In the genomic region with DNA sequence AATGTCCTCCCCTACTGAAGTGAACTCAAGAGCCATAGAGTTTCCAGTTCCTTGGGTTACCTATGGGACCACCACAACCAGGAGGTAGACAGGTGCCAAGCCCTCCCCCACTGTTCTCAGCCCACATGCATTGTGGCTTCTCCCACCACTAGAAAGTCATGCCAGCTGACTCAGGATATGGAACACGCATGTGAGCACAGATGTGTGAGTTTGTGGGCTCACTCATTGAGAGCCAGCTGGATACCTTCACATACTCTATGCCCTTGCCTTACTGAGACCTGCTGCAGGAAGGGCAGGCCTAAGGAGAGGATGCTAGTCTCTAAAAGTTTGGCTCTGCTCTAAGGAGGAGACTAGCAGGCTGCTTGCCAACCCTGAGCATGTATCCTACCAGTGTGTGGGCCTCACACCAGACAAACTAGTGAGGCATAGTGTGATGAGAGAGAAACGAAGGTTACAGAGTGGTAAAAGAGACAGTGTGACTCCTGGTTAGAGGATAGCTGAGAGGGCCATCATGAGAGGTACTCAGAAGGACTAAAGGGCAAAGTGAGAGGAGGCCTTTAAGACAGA, we compare ENCODE assay signal across 22 mouse cellular contexts. TPM values are rescaled to one million over a fixed set of nuclear protein-coding genes. Genes with fewer than 3 reads are reported as not detected.
DNase-seq lines count a peak whose midpoint lies in the region; TF ChIP-seq lines count a peak whose summit lies in the region.
"Had no signal": no experiment of that assay in that cellular context is flagged by ENCODE, and none has a peak within 500 bp of the region (broad histone marks: within the 10 kb centered on the region; RNA-seq: fewer than 3 reads in every experiment).

No protein-coding gene starts in this region.

- H3K4me3 ChIP-seq in layer of hippocampus, adult 2 months = no peak overlapping the region
- H3K4me3 ChIP-seq: gastrocnemius, adult 2 months; hindbrain, embryonic 15.5 days; intestine, embryonic 15.5 days; liver, embryonic 15.5 days; lung, embryonic 15.5 days; megakaryocyte, embryonic 14.5 days; midbrain, embryonic 15.5 days; neural tube, embryonic 13.5 days had no signal

- H3K27ac ChIP-seq in layer of hippocampus, adult 2 months = peak overlapping the region; percentile 71
- H3K27ac ChIP-seq: hindbrain, embryonic 15.5 days; intestine, embryonic 15.5 days; liver, embryonic 15.5 days; lung, embryonic 15.5 days; midbrain, embryonic 15.5 days; neural tube, embryonic 13.5 days had no signal

- DNase-seq in layer of hippocampus, adult 2 months (ENCODE audit: low spot score in 2 of 2) = no peak
- DNase-seq in layer of hippocampus, postnatal 25 days (ENCODE audit: extremely low spot score in 1 of 2, low spot score in 1 of 2) = no peak
- peak; percentile 38 for DNase-seq in right cerebral cortex, postnatal 25 days
- DNase-seq in right cerebral cortex, postnatal 14 days = no peak
- DNase-seq in thymus, postnatal 10 days (ENCODE audit: low spot score in 2 of 2) = peak; percentile 61 to 66
- no peak for DNase-seq in adrenal gland, adult 2 months
- no peak for DNase-seq in cerebellum, adult 11 months
- DNase-seq: B cell, adult 2 months; embryo, embryonic 11 days; spleen, adult 18-20 months had no signal

- no peak for TF ChIP-seq CTCF in layer of hippocampus, adult 2 months (conservative IDR thresholded peaks at IDR 0.05)

RNA-seq across cellular contexts. Expression of gene Mymk, which starts 1.6 kb away (rescaled TPM):
- total RNA-seq in layer of hippocampus, adult 2 months (2021) = under 1 TPM; 0.51 to 0.71 TPM
- total RNA-seq in layer of hippocampus, postnatal 25 days (2021) = under 1 TPM; 0.61 to 0.71 TPM
- not detected for total RNA-seq in adrenal gland, adult 2 months (2021)
- polyA plus RNA-seq in adrenal gland, adult 2 months (2012; rRNA removed) = 0.08 TPM in 1 of 2 replicates, not detected in the other
- total RNA-seq: adrenal gland, adult 18-20 months; CH12.LX; heart, postnatal 4 days had no signal
- polyA plus RNA-seq: G1E had no signal

RNA-seq across cellular contexts. Expression of gene Adamtsl2, which starts 8.8 kb away (rescaled TPM):
- 10 to 100 TPM; 12.8 to 18.1 TPM for total RNA-seq in layer of hippocampus, adult 2 months (2021)
- 10 to 100 TPM; 10.9 to 12.7 TPM for total RNA-seq in layer of hippocampus, postnatal 25 days (2021)
- 10 to 100 TPM; 24.8 to 25.4 TPM for total RNA-seq in adrenal gland, adult 2 months (2021)
- 20.9 and 28.5 TPM in 2 replicates for polyA plus RNA-seq in adrenal gland, adult 2 months (2012; rRNA removed)
- polyA plus RNA-seq: G1E had no signal

RNA-seq across cellular contexts. Expression of gene Slc2a6, which starts 42.5 kb away (rescaled TPM):
- total RNA-seq in layer of hippocampus, adult 2 months (2021) = 10 to 100 TPM; 38.4 to 42.3 TPM
- total RNA-seq in layer of hippocampus, postnatal 25 days (2021) = 10 to 100 TPM; 40.1 to 40.4 TPM
- total RNA-seq in adrenal gland, adult 2 months (2021) = under 1 TPM; 0.76 to 0.78 TPM
- polyA plus RNA-seq in adrenal gland, adult 2 months (2012; rRNA removed) = 1.7 and 2.5 TPM in 2 replicates
- total RNA-seq: gastrocnemius, adult 2 months had no signal
- polyA plus RNA-seq: G1E had no signal

Comparison
In these comparisons a context has a peak if more than half of its experiments do, and no peak if none do; other contexts are left out.
1. DNase-seq: peak in right cerebral cortex, postnatal 25 days (single experiment) and thymus, postnatal 10 days (2 of 2); none in layer of hippocampus, adult 2 months (0 of 2), layer of hippocampus, postnatal 25 days (0 of 2), right cerebral cortex, postnatal 14 days (single experiment), adrenal gland, adult 2 months (single experiment) and cerebellum, adult 11 months (single experiment).
2. RNA of gene Slc2a6, which starts 42.5 kb away (total RNA-seq): 38.4 to 42.3 TPM in layer of hippocampus, adult 2 months and 40.1 to 40.4 TPM in layer of hippocampus, postnatal 25 days; 0.76 to 0.78 TPM in adrenal gland, adult 2 months; every median in the first group is over 10 times any median in the second.